Mouse (Mus musculus) cerebellum, adult 2 months (tissue): Measurements from ENCODE around the gene Tmem164.

Source experiments
- CTCF ChIP-seq: fragments of 200-500 bp; IDR thresholded peaks from 2 replicates; pipeline ENCODE4 v1.5.1; 2011; ENCODE audit warnings: low read depth, mild to moderate bottlenecking, control low read depth, low read length, moderate library complexity, borderline replicate concordance; ENCODE audit not compliant: insufficient read depth
- POLR2A ChIP-seq: fragments of 200-500 bp; IDR thresholded peaks from 2 replicates; pipeline ENCODE4 v1.6.1; 2011; ENCODE audit warnings: low read length, control low read depth, borderline replicate concordance; ENCODE audit not compliant: insufficient read depth

- TF ChIP-seq CTCF = no peak
- TF ChIP-seq POLR2A = no peak
Observed at GRCm38 (mm10) chrX:142729040-142729439, 47.8 kb downstream of the Tmem164 start.
